Mouse (Mus musculus): Measurements from ENCODE around the gene Trpc3. TPM values are rescaled to one million over a fixed set of nuclear protein-coding genes. Genes with fewer than 3 reads are reported as not detected.
"Not testable (repeated sequence)": the region's sequence is repeated elsewhere in the genome, so short reads cannot be mapped to it uniquely, and the experiment has no call there.

The Trpc3 gene
- polyA plus RNA-seq, 1 experiment, result not detected

DNA sequence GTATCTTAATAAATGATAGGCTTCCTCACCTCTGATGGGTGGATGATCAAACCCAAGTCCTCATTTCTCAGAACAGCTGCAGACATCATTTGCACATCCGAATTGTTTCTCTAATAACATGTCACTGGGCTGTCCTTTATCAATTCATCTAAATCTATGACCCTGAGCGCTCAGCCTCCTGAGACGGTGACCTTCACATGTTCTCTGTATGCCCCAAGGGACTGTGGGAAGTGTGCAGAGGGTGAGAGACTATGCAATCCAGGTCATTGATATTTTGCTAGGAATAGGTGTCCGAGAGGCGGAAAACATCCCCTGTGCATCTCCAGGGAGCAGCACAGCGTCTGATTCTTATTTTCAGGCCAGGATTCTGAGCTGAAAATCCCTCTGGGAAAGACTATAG is 22.2 kb downstream of the Trpc3 start:
- Histone ChIP-seq H3K4me1 (ENCODE audit: control insufficient read depth) (no peaks in the 10 kb centered on the region), H3K4me3 (replicated peaks) (no peak overlapping the region), H3K27me3 (ENCODE audit: control insufficient read depth) (no peaks in the 10 kb centered on the region)

DNA sequence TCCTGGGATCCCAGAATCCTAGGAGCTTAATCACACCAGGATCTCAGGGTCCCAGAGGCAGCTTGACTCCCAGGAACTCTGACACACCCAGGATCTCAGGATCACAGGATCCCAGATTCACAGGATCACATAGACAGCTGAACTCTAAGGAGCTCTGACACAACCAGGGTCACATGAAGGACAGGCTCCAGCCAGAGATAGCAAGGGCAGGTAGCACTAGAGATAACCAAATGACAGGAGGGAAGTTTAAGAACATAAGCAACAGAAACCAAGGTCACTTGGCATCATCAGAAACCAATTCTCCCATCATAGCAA is 44.8 kb downstream of the Trpc3 start:
- not testable (repeated sequence) for H3K4me3 ChIP-seq (replicated peaks); H3K36me3 ChIP-seq (ENCODE audit: control insufficient read depth); H3K4me1 ChIP-seq (ENCODE audit: control insufficient read depth); H3K9me3 ChIP-seq (ENCODE audit: control insufficient read depth, low read length); H3K27me3 ChIP-seq (ENCODE audit: control insufficient read depth)

More for the DNA sequence above, 22.2 kb downstream of the Trpc3 start:
- no peaks in the 10 kb centered on the region for H3K36me3 ChIP-seq (ENCODE audit: control insufficient read depth)
- H3K9me3 ChIP-seq (ENCODE audit: control insufficient read depth, low read length), result no peaks in the 10 kb centered on the region; the same call in 1 of the 2 replicates
- no peak for TF ChIP-seq TAL1 (IDR thresholded peaks at IDR 0.05; ENCODE audit: low read length)
- no peak for TF ChIP-seq GATA1 (IDR thresholded peaks at IDR 0.05; ENCODE audit: low read length)

DNA sequence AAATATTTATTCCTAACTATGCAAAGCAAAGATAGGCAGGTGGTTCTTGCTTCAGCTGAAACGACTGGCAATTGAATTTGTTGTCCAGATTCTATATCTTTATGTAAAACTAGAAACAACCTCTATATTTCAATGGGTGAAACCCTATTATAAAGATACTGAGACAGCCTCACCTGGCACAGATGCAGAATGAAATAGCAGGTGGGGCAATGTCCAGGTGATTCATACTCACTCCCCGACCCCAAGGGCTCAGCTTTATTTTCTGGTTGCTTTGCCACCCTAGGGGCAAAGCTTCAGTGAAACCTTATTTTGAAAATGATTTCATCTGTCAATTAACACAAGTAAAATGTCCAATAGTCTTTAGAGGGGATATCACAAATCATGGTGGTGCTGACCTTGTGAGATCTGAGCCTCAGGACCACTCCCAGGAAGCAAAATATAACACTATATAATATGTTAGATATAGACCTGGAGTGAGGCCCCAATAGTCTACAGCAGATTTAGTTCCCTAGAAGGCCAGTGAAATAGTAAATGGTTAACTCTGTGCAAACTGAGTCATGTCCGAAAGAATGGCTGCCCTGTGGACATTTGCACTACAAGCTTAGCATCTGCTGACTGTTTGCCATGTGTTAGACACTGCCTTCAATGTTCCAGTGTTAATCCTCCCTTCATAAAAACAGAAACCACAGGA is 45.3 kb downstream of the Trpc3 start:
- no peaks in the 10 kb centered on the region for H3K27me3 ChIP-seq (ENCODE audit: control insufficient read depth)
- H3K9me3 ChIP-seq (ENCODE audit: control insufficient read depth, low read length), result no peaks in the 10 kb centered on the region
- TF ChIP-seq TAL1 (IDR thresholded peaks at IDR 0.05; ENCODE audit: low read length) (no peak), GATA1 (IDR thresholded peaks at IDR 0.05; ENCODE audit: low read length) (no peak)
- H3K4me3 ChIP-seq (replicated peaks), result no peak overlapping the region
- H3K4me1 ChIP-seq (ENCODE audit: control insufficient read depth), result no peaks in the 10 kb centered on the region
- H3K36me3 ChIP-seq (ENCODE audit: control insufficient read depth), result no peaks in the 10 kb centered on the region

GRCm38 (mm10) chr3:36643354-36643753 is 46.6 kb downstream of the Trpc3 start:
- Histone ChIP-seq H3K27me3 (ENCODE audit: control insufficient read depth) (no peaks in the 10 kb centered on the region), H3K4me3 (replicated peaks) (no peak overlapping the region), H3K9me3 (ENCODE audit: control insufficient read depth, low read length) (no peaks in the 10 kb centered on the region), H3K4me1 (ENCODE audit: control insufficient read depth) (no peaks in the 10 kb centered on the region), H3K36me3 (ENCODE audit: control insufficient read depth) (no peaks in the 10 kb centered on the region)
- no peak for TF ChIP-seq GATA1 (IDR thresholded peaks at IDR 0.05; ENCODE audit: low read length)
- no peak for TF ChIP-seq TAL1 (IDR thresholded peaks at IDR 0.05; ENCODE audit: low read length)

GRCm38 (mm10) chr3:36642736-36643135 is 47.2 kb downstream of the Trpc3 start:
- Histone ChIP-seq H3K9me3 (ENCODE audit: control insufficient read depth, low read length) (no peaks in the 10 kb centered on the region), H3K4me3 (replicated peaks) (no peak overlapping the region), H3K36me3 (ENCODE audit: control insufficient read depth) (no peaks in the 10 kb centered on the region), H3K27me3 (ENCODE audit: control insufficient read depth) (no peaks in the 10 kb centered on the region), H3K4me1 (ENCODE audit: control insufficient read depth) (no peaks in the 10 kb centered on the region)
- no peak for TF ChIP-seq GATA1 (IDR thresholded peaks at IDR 0.05; ENCODE audit: low read length)
- TF ChIP-seq TAL1 (IDR thresholded peaks at IDR 0.05; ENCODE audit: low read length), result no peak

- no peak for TF ChIP-seq TAL1 (IDR thresholded peaks at IDR 0.05; ENCODE audit: low read length)
- no peak for TF ChIP-seq GATA1 (IDR thresholded peaks at IDR 0.05; ENCODE audit: low read length)
- Histone ChIP-seq H3K4me1 (ENCODE audit: control insufficient read depth) (no peaks in the 10 kb centered on the region), H3K9me3 (ENCODE audit: control insufficient read depth, low read length) (no peaks in the 10 kb centered on the region), H3K27me3 (ENCODE audit: control insufficient read depth) (no peaks in the 10 kb centered on the region), H3K4me3 (replicated peaks) (no peak overlapping the region), H3K36me3 (ENCODE audit: control insufficient read depth) (no peaks in the 10 kb centered on the region)
Measured at GRCm38 (mm10) chr3:36640787-36641186, 49.2 kb downstream of the Trpc3 start.

GRCm38 (mm10) chr3:36635449-36635848 is 54.5 kb downstream of the Trpc3 start:
- H3K4me1 ChIP-seq (ENCODE audit: control insufficient read depth), result no peaks in the 10 kb centered on the region
- no peaks in the 10 kb centered on the region for H3K36me3 ChIP-seq (ENCODE audit: control insufficient read depth)
- H3K27me3 ChIP-seq (ENCODE audit: control insufficient read depth), result no peaks in the 10 kb centered on the region
- H3K4me3 ChIP-seq (replicated peaks), result no peak overlapping the region
- no peaks in the 10 kb centered on the region for H3K9me3 ChIP-seq (ENCODE audit: control insufficient read depth, low read length)
- TF ChIP-seq GATA1 (IDR thresholded peaks at IDR 0.05; ENCODE audit: low read length) (no peak), TAL1 (IDR thresholded peaks at IDR 0.05; ENCODE audit: low read length) (no peak)

DNA sequence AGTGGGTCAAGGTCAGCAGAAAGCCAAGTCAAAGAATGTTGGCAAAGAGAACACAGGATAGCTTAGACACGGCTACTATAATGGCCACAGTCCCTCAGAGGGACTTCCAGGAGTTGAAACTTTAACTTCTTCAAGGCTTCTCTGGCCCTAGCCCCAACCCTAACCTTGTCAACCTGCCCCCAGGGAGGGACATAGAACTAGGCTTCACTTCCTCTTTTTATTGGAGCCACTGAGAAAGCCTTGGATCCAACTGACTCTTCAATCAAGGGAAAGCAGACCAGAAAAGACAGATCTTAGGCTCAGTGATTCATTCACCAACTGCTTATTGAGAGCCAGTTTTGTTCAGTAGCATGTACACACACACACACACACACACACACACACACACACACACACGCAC is 63.2 kb downstream of the Trpc3 start:
- Histone ChIP-seq H3K4me3 (replicated peaks) (no peak overlapping the region), H3K27me3 (ENCODE audit: control insufficient read depth) (no peaks in the 10 kb centered on the region), H3K9me3 (ENCODE audit: control insufficient read depth, low read length) (no peaks in the 10 kb centered on the region), H3K4me1 (ENCODE audit: control insufficient read depth) (no peaks in the 10 kb centered on the region), H3K36me3 (ENCODE audit: control insufficient read depth) (no peaks in the 10 kb centered on the region)
- no peak for TF ChIP-seq GATA1 (IDR thresholded peaks at IDR 0.05; ENCODE audit: low read length)
- TF ChIP-seq TAL1 (IDR thresholded peaks at IDR 0.05; ENCODE audit: low read length), result no peak

DNA sequence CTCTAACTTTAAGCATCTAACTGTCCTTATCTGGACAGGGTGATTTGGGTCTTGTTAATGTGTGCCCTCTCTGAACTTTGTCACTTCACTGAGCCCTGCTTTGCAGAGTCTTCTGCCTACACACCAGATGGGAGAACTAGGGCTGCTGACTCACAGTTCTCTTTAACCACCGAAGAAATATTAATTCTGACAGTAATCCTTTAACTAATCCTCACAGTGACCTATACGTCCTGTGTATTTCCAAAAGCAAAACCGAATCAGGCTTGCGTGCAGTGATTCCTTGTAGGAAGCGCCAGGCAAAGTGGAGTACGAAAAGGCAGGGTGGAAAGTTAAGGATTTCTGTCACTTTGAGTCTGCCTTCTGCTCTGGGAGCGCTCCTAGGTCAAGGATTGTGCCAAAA is 71.8 kb downstream of the Trpc3 start:
- no peak overlapping the region for H3K4me3 ChIP-seq (replicated peaks)
- no peaks in the 10 kb centered on the region for H3K36me3 ChIP-seq (ENCODE audit: control insufficient read depth)
- H3K9me3 ChIP-seq (ENCODE audit: control insufficient read depth, low read length), result no peaks in the 10 kb centered on the region
- no peaks in the 10 kb centered on the region for H3K27me3 ChIP-seq (ENCODE audit: control insufficient read depth)
- H3K4me1 ChIP-seq (ENCODE audit: control insufficient read depth), result peaks cover 5% of the 10 kb centered on the region
- TF ChIP-seq TAL1 (IDR thresholded peaks at IDR 0.05; ENCODE audit: low read length), result no peak
- no peak for TF ChIP-seq GATA1 (IDR thresholded peaks at IDR 0.05; ENCODE audit: low read length)

DNA sequence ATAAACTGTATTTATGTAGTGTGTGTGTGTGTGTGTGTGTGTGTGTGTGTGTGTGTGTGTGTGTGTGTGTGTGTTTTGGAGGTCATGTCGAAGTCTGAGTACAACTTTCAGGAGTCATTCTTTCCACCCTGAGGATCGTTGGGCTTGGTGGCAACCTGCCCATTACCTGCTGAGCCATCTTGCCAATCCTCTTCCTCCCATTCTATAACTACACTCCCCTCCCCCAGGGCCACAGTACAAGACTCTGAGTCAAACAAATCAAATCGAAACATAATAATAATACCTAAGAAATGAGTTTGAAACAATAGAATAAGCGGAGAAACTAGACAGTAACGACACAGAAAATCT is 76.1 kb downstream of the Trpc3 start:
- no peak for TF ChIP-seq TAL1 (IDR thresholded peaks at IDR 0.05; ENCODE audit: low read length)
- H3K4me3 ChIP-seq (replicated peaks), result no peak overlapping the region
- peaks cover 15% of the 10 kb centered on the region for H3K4me1 ChIP-seq (ENCODE audit: control insufficient read depth)
- H3K36me3 ChIP-seq (ENCODE audit: control insufficient read depth), result no peaks in the 10 kb centered on the region
- no peaks in the 10 kb centered on the region for H3K9me3 ChIP-seq (ENCODE audit: control insufficient read depth, low read length)
- H3K27me3 ChIP-seq (ENCODE audit: control insufficient read depth), result no peaks in the 10 kb centered on the region
